Mouse (Mus musculus) bone marrow macrophage, adult 2 months (primary cell): ENCODE measurements around the gene Rassf3.

Experiments
- CTCF ChIP-seq: IDR thresholded peaks from 2 replicates; pipeline ENCODE4 v1.5.1; 2012; ENCODE audit warnings: low read depth, mild to moderate bottlenecking, low read length, moderate library complexity
- POLR2A ChIP-seq: IDR thresholded peaks from 2 replicates; pipeline ENCODE4 v1.6.1; 2012; ENCODE audit warnings: mild to moderate bottlenecking, low read depth, low read length, borderline replicate concordance

DNA sequence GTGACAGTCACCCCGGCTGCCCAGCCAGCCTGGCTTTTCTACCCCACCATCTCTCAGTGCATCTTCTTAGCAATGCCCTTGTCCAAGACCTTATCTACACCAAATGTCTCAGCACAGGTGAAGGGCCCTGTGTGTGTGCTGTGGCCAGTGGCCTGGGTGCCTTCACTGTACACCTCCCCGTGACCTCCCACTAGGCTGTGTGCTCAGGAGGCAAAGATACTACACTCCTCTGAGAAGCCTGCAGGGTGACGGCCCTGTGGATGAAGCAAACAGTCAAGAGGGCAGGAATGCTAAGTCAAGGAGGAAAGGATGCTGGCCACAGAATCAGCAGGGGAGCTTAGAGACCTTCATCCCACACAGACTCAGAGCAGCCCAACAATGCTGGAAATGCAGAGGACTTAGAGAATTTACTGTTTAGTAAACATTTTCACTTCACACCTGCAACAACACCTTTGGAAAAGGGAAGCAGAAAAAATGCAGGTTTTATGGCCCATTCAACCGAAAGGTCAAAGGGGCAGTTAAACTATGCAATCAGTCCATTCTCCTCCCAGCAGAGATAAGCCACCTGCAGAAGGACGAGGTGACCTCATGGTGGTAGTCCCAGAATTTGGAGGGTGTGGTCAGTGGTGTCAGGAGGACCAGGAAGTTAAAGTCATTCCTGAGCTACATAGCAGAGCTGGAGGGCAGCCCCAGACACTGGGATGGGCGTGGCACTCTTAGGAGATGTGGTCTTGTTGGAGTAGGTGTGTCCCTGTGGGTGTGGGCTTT, 21.3 kb downstream of the Rassf3 start:
- no peak for TF ChIP-seq CTCF
- TF ChIP-seq POLR2A, result no peak
